ENCODE assay signal across 11 mouse cellular contexts in the genomic region with DNA sequence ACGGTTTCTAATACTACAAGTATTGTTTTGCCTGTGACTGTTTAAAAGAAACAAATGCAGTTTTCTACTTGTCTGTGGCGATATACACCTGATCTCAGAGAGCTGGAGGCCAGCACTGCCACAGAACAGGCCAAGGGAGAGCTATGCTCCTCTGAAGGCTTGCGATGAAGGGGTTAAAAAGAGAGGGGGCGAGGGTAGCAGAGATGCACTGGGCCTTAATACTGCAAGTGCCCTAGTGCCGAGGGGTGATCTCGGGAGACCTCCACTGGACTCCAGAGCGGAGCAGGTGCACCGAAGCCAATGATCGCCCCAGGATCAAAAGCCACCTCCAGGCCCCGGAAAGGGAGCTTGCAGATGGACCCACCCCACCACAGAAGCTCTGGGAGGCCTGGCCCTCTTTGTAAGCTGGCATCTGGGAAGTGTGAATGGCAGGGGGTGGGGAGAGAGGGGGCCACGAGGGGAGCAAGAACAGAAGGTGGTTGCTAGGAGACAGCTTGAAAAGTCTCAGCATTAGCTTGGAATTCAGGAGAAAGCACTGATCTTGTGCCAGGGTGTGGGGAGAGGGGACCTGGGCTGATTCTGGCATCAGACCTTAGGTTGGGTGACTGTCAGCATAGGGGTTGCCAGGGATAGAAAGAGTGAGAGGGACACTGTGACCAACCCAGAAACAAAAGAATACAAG. TPM values are rescaled to one million over a fixed set of nuclear protein-coding genes. Genes with fewer than 3 reads are reported as not detected.
DNase-seq lines count a peak whose midpoint lies in the region; ATAC-seq lines count a peak whose summit lies in the region.
"Had no signal": no experiment of that assay in that cellular context is flagged by ENCODE, and none has a peak within 500 bp of the region (broad histone marks: within the 10 kb centered on the region; RNA-seq: fewer than 3 reads in every experiment).

No protein-coding gene starts in this region.

- H3K36me3 ChIP-seq in heart, embryonic 16.5 days (ENCODE audit: control insufficient read depth, insufficient read depth): no peaks in the 10 kb centered on the region
- no peaks in the 10 kb centered on the region for H3K36me3 ChIP-seq in hindbrain, embryonic 11.5 days (ENCODE audit: control insufficient read depth, insufficient read depth, low read length)

- H3K27me3 ChIP-seq in heart, embryonic 16.5 days (ENCODE audit: control insufficient read depth, insufficient read depth, low read length): no peaks in the 10 kb centered on the region
- H3K27me3 ChIP-seq in hindbrain, embryonic 11.5 days (ENCODE audit: control insufficient read depth, insufficient read depth, low read length): no peaks in the 10 kb centered on the region

- no peak overlapping the region for H3K4me3 ChIP-seq in heart, embryonic 16.5 days (ENCODE audit: low read length)
- no peak overlapping the region for H3K4me3 ChIP-seq in hindbrain, embryonic 11.5 days (ENCODE audit: low read depth, low read length)

- H3K27ac ChIP-seq in heart, embryonic 16.5 days (ENCODE audit: low read length): no peak overlapping the region
- peak overlapping the region; percentile 83 for H3K27ac ChIP-seq in hindbrain, embryonic 11.5 days (ENCODE audit: low read depth, low read length)

- DNase-seq in heart, postnatal 4 days: no peak
- peak; percentile 81 for DNase-seq in hindbrain, embryonic 11.5 days (ENCODE audit: low spot score)
- DNase-seq in left cerebral cortex, postnatal 4 days: peak; percentile 83
- peak; percentile 49 for DNase-seq in right cerebral cortex, postnatal 14 days
- no peak for DNase-seq in heart, adult 8-10 months (ENCODE audit: low spot score)
- DNase-seq in kidney, adult 9 months: no peak
- DNase-seq in ovary, postnatal 10 days (ENCODE audit: low spot score): no peak
- DNase-seq: kidney, postnatal 36 days had no signal

- ATAC-seq in heart, embryonic 16.5 days (replicated peaks; ENCODE audit: extremely low read depth, insufficient read depth, low FRiP score): 0 out of 2 replicates have a peak, but pooled peaks have one; percentile 23
- ATAC-seq in hindbrain, embryonic 11.5 days (ENCODE audit: low FRiP score): peak; percentile 93

- 64% methylated on average over 11 of the region's 11 CpGs for WGBS in heart, embryonic 16.5 days
- WGBS in hindbrain, embryonic 11.5 days: 33% methylated on average over 11 of the region's 11 CpGs

- no peaks in the 10 kb centered on the region for H3K4me1 ChIP-seq in heart, embryonic 16.5 days (ENCODE audit: control insufficient read depth, insufficient read depth, low read length)
- peaks cover 9% of the 10 kb centered on the region for H3K4me1 ChIP-seq in hindbrain, embryonic 11.5 days (replicated peaks; ENCODE audit: control insufficient read depth, insufficient read depth, low read length)

- intact Hi-C loops in left cerebral cortex, postnatal 4 days (cut with DNase I): no loop called here

- no peak overlapping the region for H3K4me2 ChIP-seq in heart, embryonic 16.5 days (ENCODE audit: low read depth, low read length)
- no peak overlapping the region for H3K4me2 ChIP-seq in hindbrain, embryonic 11.5 days (replicated peaks; ENCODE audit: low read depth, low read length)

- H3K9me3 ChIP-seq in heart, embryonic 16.5 days (replicated peaks; ENCODE audit: control insufficient read depth, low read length): no peaks in the 10 kb centered on the region
- H3K9me3 ChIP-seq in hindbrain, embryonic 11.5 days (ENCODE audit: control insufficient read depth, low read length): no peaks in the 10 kb centered on the region

- no peak overlapping the region for H3K9ac ChIP-seq in heart, embryonic 16.5 days (ENCODE audit: low read length)
- no peak overlapping the region for H3K9ac ChIP-seq in hindbrain, embryonic 11.5 days (ENCODE audit: low read depth, low read length)

RNA-seq across cellular contexts. Expression of gene Rars, which starts 22.2 kb away (rescaled TPM):
- polyA plus RNA-seq in heart, embryonic 16.5 days (2015; fragmentation: Nextera tagmentation; extraction: Ambion mirVana): 59.1 and 64.5 TPM in 2 replicates
- total RNA-seq in heart, postnatal 4 days (2021): 10 to 100 TPM; 47.9 to 53.4 TPM
- polyA plus RNA-seq in hindbrain, embryonic 11.5 days (2014; fragmentation: Nextera tagmentation; extraction: Ambion mirVana): 106 and 116 TPM in 2 replicates
- 10 to 100 TPM; 54.7 to 57.0 TPM for total RNA-seq in left cerebral cortex, postnatal 4 days (2021)
- total RNA-seq in heart, adult 8-10 months (2022): 10 to 100 TPM; 33.6 to 36.4 (median 35.1) TPM

RNA-seq across cellular contexts. Expression of gene Fbll1, which starts 57.8 kb away (rescaled TPM):
- not detected in 2 replicates for polyA plus RNA-seq in heart, embryonic 16.5 days (2015; fragmentation: Nextera tagmentation; extraction: Ambion mirVana)
- not detected for total RNA-seq in heart, postnatal 4 days (2021)
- polyA plus RNA-seq in hindbrain, embryonic 11.5 days (2014; fragmentation: Nextera tagmentation; extraction: Ambion mirVana): 4.5 and 4.6 TPM in 2 replicates
- total RNA-seq in left cerebral cortex, postnatal 4 days (2021): 10 to 100 TPM; 51.9 to 53.1 TPM
- total RNA-seq in heart, adult 8-10 months (2022): not detected
- total RNA-seq: monocyte, adult 5-6 weeks had no signal
- polyA plus RNA-seq: stomach, embryonic 16.5 days had no signal

Comparison
In these comparisons a context has a peak if more than half of its experiments do, and no peak if none do; other contexts are left out.
1. DNase-seq: peak in hindbrain, embryonic 11.5 days (single experiment), left cerebral cortex, postnatal 4 days (single experiment) and right cerebral cortex, postnatal 14 days (single experiment); none in heart, postnatal 4 days (single experiment), heart, adult 8-10 months (single experiment), kidney, adult 9 months (single experiment) and ovary, postnatal 10 days (single experiment).
2. RNA of gene Fbll1, which starts 57.8 kb away (total RNA-seq): 51.9 to 53.1 TPM in left cerebral cortex, postnatal 4 days; not detected in heart, postnatal 4 days and not detected in heart, adult 8-10 months; every median in the first group is over 10 times any median in the second.